Mouse (Mus musculus): ENCODE measurements around the gene Eef1e1. TPM values are rescaled to one million over a fixed set of nuclear protein-coding genes. Genes with fewer than 3 reads are reported as not detected.
"Not testable (repeated sequence)": the region's sequence is repeated elsewhere in the genome, so short reads cannot be mapped to it uniquely, and the experiment has no call there.

The Eef1e1 gene
- polyA plus RNA-seq, 1 experiment from 2014 or later = 88.8 TPM

GRCm38 (mm10) chr13:38623296-38623695, 35.6 kb downstream of the Eef1e1 start:
- Histone ChIP-seq H3K27me3 (no peaks in the 10 kb centered on the region), H3K4me3 (no peak overlapping the region), H3K27ac (replicated peaks) (no peak overlapping the region), H3K9ac (no peak overlapping the region), H3K36me3 (peaks cover 15% of the 10 kb centered on the region), H3K4me1 (replicated peaks) (0 out of 2 replicates have a peak, but pooled peaks cover 7% of the 10 kb centered on the region), H3K4me2 (no peak overlapping the region), H3K9me3 (no peaks in the 10 kb centered on the region)
- no peak for ATAC-seq (ENCODE audit: low read depth)
- 90% methylated on average over 5 of the region's 5 CpGs for WGBS

- not testable (repeated sequence) for H3K4me1 ChIP-seq (replicated peaks); H3K27ac ChIP-seq (replicated peaks); H3K4me3 ChIP-seq; H3K9me3 ChIP-seq; H3K9ac ChIP-seq; ATAC-seq (ENCODE audit: low read depth); H3K27me3 ChIP-seq; H3K4me2 ChIP-seq
- H3K36me3 ChIP-seq = peaks cover 31% of the 10 kb centered on the region
- WGBS = 79% methylated on average over 4 of the region's 4 CpGs
Measured at GRCm38 (mm10) chr13:38618001-38618630, 40.7 kb downstream of the Eef1e1 start.

- Histone ChIP-seq H3K27me3 (no peaks in the 10 kb centered on the region), H3K4me2 (no peak overlapping the region), H3K9ac (no peak overlapping the region), H3K36me3 (peaks cover 42% of the 10 kb centered on the region), H3K4me1 (replicated peaks) (no peaks in the 10 kb centered on the region), H3K27ac (replicated peaks) (no peak overlapping the region), H3K4me3 (no peak overlapping the region), H3K9me3 (no peaks in the 10 kb centered on the region)
- WGBS = 89% methylated on average over 4 of the region's 4 CpGs
- ATAC-seq (ENCODE audit: low read depth) = no peak
Measured at GRCm38 (mm10) chr13:38616887-38617286, 42.0 kb downstream of the Eef1e1 start.

- H3K9ac ChIP-seq = no peak overlapping the region
- H3K36me3 ChIP-seq = peaks cover 43% of the 10 kb centered on the region
- H3K9me3 ChIP-seq = no peaks in the 10 kb centered on the region
- no peak overlapping the region for H3K4me2 ChIP-seq
- no peak overlapping the region for H3K4me3 ChIP-seq
- ATAC-seq (ENCODE audit: low read depth) = no peak
- no peak overlapping the region for H3K27ac ChIP-seq (replicated peaks)
- H3K27me3 ChIP-seq = no peaks in the 10 kb centered on the region
- WGBS = 87% methylated on average over 5 of the region's 5 CpGs
- H3K4me1 ChIP-seq (replicated peaks) = no peaks in the 10 kb centered on the region
Measured at GRCm38 (mm10) chr13:38615656-38616055, 43.2 kb downstream of the Eef1e1 start.

- WGBS = 76% methylated on average over 5 of the region's 5 CpGs
- Histone ChIP-seq H3K4me2 (no peak overlapping the region), H3K9me3 (no peaks in the 10 kb centered on the region), H3K27me3 (no peaks in the 10 kb centered on the region), H3K4me3 (no peak overlapping the region), H3K36me3 (peaks cover 44% of the 10 kb centered on the region), H3K9ac (no peak overlapping the region), H3K27ac (replicated peaks) (no peak overlapping the region), H3K4me1 (replicated peaks) (no peaks in the 10 kb centered on the region)
- ATAC-seq (ENCODE audit: low read depth) = no peak
Measured at GRCm38 (mm10) chr13:38614298-38614697, 44.6 kb downstream of the Eef1e1 start.

- 88% methylated on average over 8 of the region's 8 CpGs for WGBS
- H3K4me2 ChIP-seq = no peak overlapping the region
Measured at GRCm38 (mm10) chr13:38613583-38613982, 45.3 kb downstream of the Eef1e1 start.

GRCm38 (mm10) chr13:38612608-38613007, 46.2 kb downstream of the Eef1e1 start:
- H3K36me3 ChIP-seq = peaks cover 51% of the 10 kb centered on the region
- no peak for ATAC-seq (ENCODE audit: low read depth)
- whole genome bisulfite sequencing = 93% methylated on average over 9 of the region's 9 CpGs

More at GRCm38 (mm10) chr13:38613583-38613982, 45.3 kb downstream of the Eef1e1 start:
- ATAC-seq (ENCODE audit: low read depth) = no peak
- no peaks in the 10 kb centered on the region for H3K4me1 ChIP-seq (replicated peaks)
- peaks cover 49% of the 10 kb centered on the region for H3K36me3 ChIP-seq
- no peaks in the 10 kb centered on the region for H3K27me3 ChIP-seq
- H3K9me3 ChIP-seq = no peaks in the 10 kb centered on the region
- H3K4me3 ChIP-seq = no peak overlapping the region
- no peak overlapping the region for H3K9ac ChIP-seq
- H3K27ac ChIP-seq (replicated peaks) = no peak overlapping the region

GRCm38 (mm10) chr13:38612179-38612578, 46.7 kb downstream of the Eef1e1 start:
- H3K9me3 ChIP-seq = no peaks in the 10 kb centered on the region
- H3K36me3 ChIP-seq = peaks cover 54% of the 10 kb centered on the region
- no peak overlapping the region for H3K4me3 ChIP-seq
- H3K27me3 ChIP-seq = no peaks in the 10 kb centered on the region
- no peak overlapping the region for H3K4me2 ChIP-seq
- no peak overlapping the region for H3K9ac ChIP-seq
- WGBS = 96% methylated on average over 4 of the region's 4 CpGs
- H3K27ac ChIP-seq (replicated peaks) = no peak overlapping the region
- ATAC-seq (ENCODE audit: low read depth) = no peak
- H3K4me1 ChIP-seq (replicated peaks) = no peaks in the 10 kb centered on the region

More at GRCm38 (mm10) chr13:38612608-38613007, 46.2 kb downstream of the Eef1e1 start:
- Histone ChIP-seq H3K4me1 (replicated peaks) (no peaks in the 10 kb centered on the region), H3K9ac (no peak overlapping the region), H3K4me2 (no peak overlapping the region), H3K27ac (replicated peaks) (no peak overlapping the region), H3K27me3 (no peaks in the 10 kb centered on the region), H3K9me3 (no peaks in the 10 kb centered on the region), H3K4me3 (no peak overlapping the region)

- no peaks in the 10 kb centered on the region for H3K9me3 ChIP-seq
- peaks cover 45% of the 10 kb centered on the region for H3K36me3 ChIP-seq
- no peak overlapping the region for H3K4me2 ChIP-seq
- H3K4me3 ChIP-seq = no peak overlapping the region
- no peak overlapping the region for H3K9ac ChIP-seq
- no peak for ATAC-seq (ENCODE audit: low read depth)
- WGBS = 91% methylated on average over 6 of the region's 6 CpGs
- H3K4me1 ChIP-seq (replicated peaks) = no peaks in the 10 kb centered on the region
- no peak overlapping the region for H3K27ac ChIP-seq (replicated peaks)
- H3K27me3 ChIP-seq = no peaks in the 10 kb centered on the region
Measured at GRCm38 (mm10) chr13:38610336-38610735, 48.5 kb downstream of the Eef1e1 start.

GRCm38 (mm10) chr13:38607130-38607529, 51.7 kb downstream of the Eef1e1 start:
- H3K9me3 ChIP-seq = no peaks in the 10 kb centered on the region
- no peak overlapping the region for H3K27ac ChIP-seq (replicated peaks)
- no peak overlapping the region for H3K4me3 ChIP-seq
- H3K4me2 ChIP-seq = no peak overlapping the region
- no peaks in the 10 kb centered on the region for H3K4me1 ChIP-seq (replicated peaks)
- no peak overlapping the region for H3K9ac ChIP-seq
- H3K27me3 ChIP-seq = no peaks in the 10 kb centered on the region
- WGBS = 94% methylated on average over 6 of the region's 6 CpGs
- no peak for ATAC-seq (ENCODE audit: low read depth)
- H3K36me3 ChIP-seq = peaks cover 37% of the 10 kb centered on the region

- Histone ChIP-seq H3K4me3 (no peak overlapping the region), H3K4me2 (no peak overlapping the region), H3K27ac (replicated peaks) (no peak overlapping the region), H3K36me3 (peaks cover 25% of the 10 kb centered on the region), H3K9ac (no peak overlapping the region), H3K4me1 (replicated peaks) (no peaks in the 10 kb centered on the region), H3K9me3 (no peaks in the 10 kb centered on the region), H3K27me3 (no peaks in the 10 kb centered on the region)
- WGBS = 89% methylated on average over 6 of the region's 6 CpGs
- no peak for ATAC-seq (ENCODE audit: low read depth)
Measured at GRCm38 (mm10) chr13:38605353-38605752, 53.5 kb downstream of the Eef1e1 start.

- no peaks in the 10 kb centered on the region for H3K9me3 ChIP-seq
- no peak for ATAC-seq (ENCODE audit: low read depth)
- H3K9ac ChIP-seq = no peak overlapping the region
- 90% methylated on average over 13 of the region's 13 CpGs for WGBS
- peaks cover 21% of the 10 kb centered on the region for H3K36me3 ChIP-seq
- H3K27ac ChIP-seq (replicated peaks) = no peak overlapping the region
- H3K4me2 ChIP-seq = no peak overlapping the region
- no peak overlapping the region for H3K4me3 ChIP-seq
- no peaks in the 10 kb centered on the region for H3K27me3 ChIP-seq
- H3K4me1 ChIP-seq (replicated peaks) = no peaks in the 10 kb centered on the region
Measured at GRCm38 (mm10) chr13:38602966-38603365, 55.9 kb downstream of the Eef1e1 start.

GRCm38 (mm10) chr13:38602243-38602832, 56.5 kb downstream of the Eef1e1 start:
- Histone ChIP-seq H3K4me2 (no peak overlapping the region), H3K27me3 (no peaks in the 10 kb centered on the region), H3K9me3 (no peaks in the 10 kb centered on the region), H3K4me3 (no peak overlapping the region), H3K36me3 (peaks cover 18% of the 10 kb centered on the region), H3K27ac (replicated peaks) (no peak overlapping the region), H3K9ac (no peak overlapping the region), H3K4me1 (replicated peaks) (no peaks in the 10 kb centered on the region)
- no peak for ATAC-seq (ENCODE audit: low read depth)
- WGBS = 72% methylated on average over 17 of the region's 17 CpGs

All from neural tube, embryonic 13.5 days (tissue).